Mouse (Mus musculus) heart, embryonic 10.5 days (tissue): ENCODE results near the gene Fam71a. TPM values are rescaled to one million over a fixed set of nuclear protein-coding genes. Genes with fewer than 3 reads are reported as not detected.

ENCODE experiments used
- DNase-seq: peaks from one replicate; pipeline ENCODE4 v3.0.0-alpha.2; 2017; ENCODE audit warnings: low spot score
- H3K27ac ChIP-seq: fragments of 300-500 bp; sonication (generic); 2 replicates; pipeline ENCODE4 v1.5.1; 2016; ENCODE audit warnings: mild to moderate bottlenecking
- H3K27me3 ChIP-seq: fragments of 300-500 bp; sonication (generic); 2 replicates; pipeline ENCODE4 v1.6.1; 2016; ENCODE audit warnings: mild to moderate bottlenecking; ENCODE audit not compliant: poor library complexity, insufficient read depth, severe bottlenecking
- H3K36me3 ChIP-seq: fragments of 300-500 bp; sonication (generic); 2 replicates; pipeline ENCODE4 v1.6.1; 2016; ENCODE audit warnings: mild to moderate bottlenecking, moderate library complexity
- H3K4me1 ChIP-seq: fragments of 300-500 bp; sonication (generic); 2 replicates; pipeline ENCODE4 v1.6.1; 2016; ENCODE audit warnings: mild to moderate bottlenecking
- H3K4me3 ChIP-seq: fragments of 300-500 bp; sonication (generic); 2 replicates; pipeline ENCODE4 v1.5.1; 2016; ENCODE audit warnings: mild to moderate bottlenecking, moderate library complexity
- H3K9me3 ChIP-seq: fragments of 300-500 bp; sonication (generic); 2 replicates; pipeline ENCODE4 v1.6.1; 2016; ENCODE audit warnings: mild to moderate bottlenecking, moderate library complexity
- WGBS: fragments of 180-500 bp; shearing (Covaris S2); methylation state at CpG from one replicate; pipeline ENCODE4 v1.1.7; 2016; 5-methylcytosine and 5-hydroxymethylcytosine counted together
- polyA plus RNA-seq: library from polyadenylated mRNA; unstranded; fragments of >200 nt; fragmentation: Nextera tagmentation; extraction: Ambion mirVana; gene quantifications from 2 replicates; pipeline ENCODE4 v1.2.1, GENCODE M21; 2016

The Fam71a gene
- polyA plus RNA-seq, 1 experiment from 2014 or later = not detected

- Histone ChIP-seq H3K27ac (no peak overlapping the region), H3K36me3 (no peaks in the 10 kb centered on the region), H3K27me3 (no peaks in the 10 kb centered on the region), H3K4me3 (no peak overlapping the region), H3K4me1 (peaks cover 52% of the 10 kb centered on the region), H3K9me3 (no peaks in the 10 kb centered on the region)
- DNase-seq = no peak
- WGBS = 59% methylated on average over 4 of the region's 4 CpGs
Measured at GRCm38 (mm10) chr1:191135406-191135805, 29.2 kb downstream of the Fam71a start.

- 55% methylated on average over 5 of the region's 5 CpGs for WGBS
- Histone ChIP-seq H3K4me1 (peaks cover 40% of the 10 kb centered on the region), H3K9me3 (peaks cover 4% of the 10 kb centered on the region; the same call in 1 of the 2 replicates), H3K27ac (peak overlapping the region; percentile 47; the same call in 1 of the 2 replicates), H3K4me3 (no peak overlapping the region), H3K27me3 (no peaks in the 10 kb centered on the region), H3K36me3 (no peaks in the 10 kb centered on the region)
- DNase-seq = no peak
Measured at GRCm38 (mm10) chr1:191132934-191133333, 31.7 kb downstream of the Fam71a start.

- Histone ChIP-seq H3K36me3 (no peaks in the 10 kb centered on the region), H3K4me3 (no peak overlapping the region), H3K4me1 (peaks cover 40% of the 10 kb centered on the region), H3K27ac (peak overlapping the region; percentile 47), H3K27me3 (no peaks in the 10 kb centered on the region), H3K9me3 (peaks cover 4% of the 10 kb centered on the region; the same call in 1 of the 2 replicates)
- DNase-seq = no peak
- 71% methylated on average over 5 of the region's 5 CpGs for WGBS
Measured at GRCm38 (mm10) chr1:191132240-191132639, 32.4 kb downstream of the Fam71a start.

GRCm38 (mm10) chr1:191131692-191132091 lies 32.9 kb downstream of the Fam71a start:
- H3K9me3 ChIP-seq = peaks cover 4% of the 10 kb centered on the region; the same call in 1 of the 2 replicates
- H3K27me3 ChIP-seq = no peaks in the 10 kb centered on the region
- no peaks in the 10 kb centered on the region for H3K36me3 ChIP-seq
- peaks cover 40% of the 10 kb centered on the region for H3K4me1 ChIP-seq
- no peak for DNase-seq
- WGBS = 85% methylated on average over 2 of the region's 2 CpGs
- no peak overlapping the region for H3K27ac ChIP-seq
- no peak overlapping the region for H3K4me3 ChIP-seq

GRCm38 (mm10) chr1:191125811-191126638 lies 38.6 kb downstream of the Fam71a start:
- Histone ChIP-seq H3K4me1 (peaks cover 12% of the 10 kb centered on the region), H3K27ac (peak overlapping the region; percentile 56)
- WGBS = 13% methylated on average over 38 of the region's 38 CpGs

GRCm38 (mm10) chr1:191124288-191124687 lies 40.3 kb downstream of the Fam71a start:
- Histone ChIP-seq H3K27me3 (peaks cover 19% of the 10 kb centered on the region), H3K4me1 (peaks cover 14% of the 10 kb centered on the region), H3K4me3 (no peak overlapping the region), H3K36me3 (no peaks in the 10 kb centered on the region), H3K27ac (no peak overlapping the region), H3K9me3 (peaks cover under 1% of the 10 kb centered on the region; the same call in 1 of the 2 replicates)
- 58% methylated on average over 4 of the region's 4 CpGs for WGBS
- DNase-seq = no peak

More at GRCm38 (mm10) chr1:191125811-191126638, 38.6 kb downstream of the Fam71a start:
- Histone ChIP-seq H3K27me3 (peaks cover 19% of the 10 kb centered on the region), H3K36me3 (no peaks in the 10 kb centered on the region), H3K4me3 (peak overlapping the region; percentile 54), H3K9me3 (peaks cover 4% of the 10 kb centered on the region; the same call in 1 of the 2 replicates)
- peak; percentile 92 for DNase-seq

GRCm38 (mm10) chr1:191123696-191124095 lies 40.9 kb downstream of the Fam71a start:
- H3K36me3 ChIP-seq = no peaks in the 10 kb centered on the region
- no peak overlapping the region for H3K4me3 ChIP-seq
- H3K9me3 ChIP-seq = no peaks in the 10 kb centered on the region
- peaks cover 20% of the 10 kb centered on the region for H3K4me1 ChIP-seq
- no peak for DNase-seq
- H3K27me3 ChIP-seq = peaks cover 19% of the 10 kb centered on the region
- WGBS = 88% methylated on average over 2 of the region's 2 CpGs
- H3K27ac ChIP-seq = no peak overlapping the region

GRCm38 (mm10) chr1:191122744-191123143 lies 41.9 kb downstream of the Fam71a start:
- Histone ChIP-seq H3K4me3 (no peak overlapping the region), H3K27me3 (peaks cover 19% of the 10 kb centered on the region), H3K27ac (no peak overlapping the region), H3K9me3 (no peaks in the 10 kb centered on the region), H3K4me1 (peaks cover 23% of the 10 kb centered on the region), H3K36me3 (no peaks in the 10 kb centered on the region)
- DNase-seq = no peak
- WGBS = 67% methylated on average over 3 of the region's 3 CpGs

GRCm38 (mm10) chr1:191115514-191116238 lies 48.9 kb downstream of the Fam71a start:
- 67% methylated on average over 11 of the region's 11 CpGs for WGBS
- H3K27me3 ChIP-seq = no peaks in the 10 kb centered on the region
- peaks cover 37% of the 10 kb centered on the region for H3K4me1 ChIP-seq
- no peaks in the 10 kb centered on the region for H3K36me3 ChIP-seq
- no peak for DNase-seq
- H3K4me3 ChIP-seq = no peak overlapping the region
- H3K9me3 ChIP-seq = no peaks in the 10 kb centered on the region
- H3K27ac ChIP-seq = no peak overlapping the region

GRCm38 (mm10) chr1:191114868-191115267 lies 49.7 kb downstream of the Fam71a start:
- Histone ChIP-seq H3K27ac (no peak overlapping the region), H3K36me3 (no peaks in the 10 kb centered on the region), H3K4me3 (no peak overlapping the region), H3K4me1 (peaks cover 42% of the 10 kb centered on the region), H3K9me3 (no peaks in the 10 kb centered on the region), H3K27me3 (no peaks in the 10 kb centered on the region)
- DNase-seq = no peak
- WGBS = 59% methylated on average over 7 of the region's 7 CpGs

Other genes with a start within 250 kb of the Fam71a start
- 33.4 and 38.8 TPM in 2 replicates for gene Angel2, start 239.7 kb downstream of the Fam71a start, polyA plus RNA-seq
- gene Vash2, start 185.5 kb downstream of the Fam71a start, polyA plus RNA-seq = 56.7 and 78.7 TPM in 2 replicates
- 4.4 and 8.5 TPM in 2 replicates for gene Flvcr1, start 138.7 kb downstream of the Fam71a start, polyA plus RNA-seq
- not detected in 2 replicates for gene Spata45, start 128.2 kb downstream of the Fam71a start, polyA plus RNA-seq
- 16.6 and 20.7 TPM in 2 replicates for gene Tatdn3, start 101.9 kb downstream of the Fam71a start, polyA plus RNA-seq
- gene Nsl1, start 101.8 kb downstream of the Fam71a start, polyA plus RNA-seq = 20.6 and 21.8 TPM in 2 replicates
- 4.8 and 7.9 TPM in 2 replicates for gene Batf3, start 67.0 kb downstream of the Fam71a start, polyA plus RNA-seq
- gene Atf3, start 53.2 kb upstream of the Fam71a start, polyA plus RNA-seq = 8.0 and 13.5 TPM in 2 replicates
- gene Nenf, start 153.4 kb upstream of the Fam71a start, polyA plus RNA-seq = 78.2 and 78.6 TPM in 2 replicates
- gene Tmem206, start 161.1 kb upstream of the Fam71a start, polyA plus RNA-seq = 17.0 and 18.8 TPM in 2 replicates
- 21.8 and 27.6 TPM in 2 replicates for gene Ppp2r5a, start 238.5 kb upstream of the Fam71a start, polyA plus RNA-seq